Mouse (Mus musculus): ENCODE results near the gene Mef2a. TPM values are rescaled to one million over a fixed set of nuclear protein-coding genes. Genes with fewer than 3 reads are reported as not detected.

Mef2a gene
- polyA plus RNA-seq, 1 experiment: 22.2 TPM

DNA sequence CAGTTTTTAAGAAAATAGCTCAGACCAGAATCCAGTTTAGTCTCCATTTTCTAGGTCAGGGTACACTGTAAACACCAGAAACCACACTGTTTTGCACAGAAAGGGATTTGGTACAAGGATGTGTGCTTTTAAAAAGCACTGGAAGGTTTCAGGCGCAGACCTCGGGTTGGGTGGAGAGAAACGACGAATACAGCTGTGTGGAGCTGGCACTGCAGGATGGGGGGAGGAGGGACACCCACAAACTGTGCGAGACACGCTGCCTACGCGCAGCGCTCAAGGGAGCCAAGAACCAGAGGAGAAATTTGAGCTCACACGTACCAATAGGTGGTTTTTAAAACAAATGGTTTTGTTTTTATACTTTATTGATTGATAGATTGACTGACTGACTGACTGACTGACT lies 40.0 kb upstream of the Mef2a start:
- WGBS: 81% methylated on average over 10 of the region's 10 CpGs
- H3K27me3 ChIP-seq (replicated peaks; ENCODE audit: control insufficient read depth, insufficient read depth, low read length): no peaks in the 10 kb centered on the region
- no peaks in the 10 kb centered on the region for H3K4me1 ChIP-seq (ENCODE audit: control insufficient read depth, insufficient read depth, low read length)
- no peak for DNase-seq
- no peak overlapping the region for H3K4me3 ChIP-seq (ENCODE audit: insufficient read depth, low read depth, low read length)
- no peak for TF ChIP-seq CTCF (conservative IDR thresholded peaks at IDR 0.05; ENCODE audit: insufficient read depth, insufficient read length, low read depth, low read length)
- TF ChIP-seq POLR2A (IDR thresholded peaks at IDR 0.05; ENCODE audit: low read depth, low read length): no peak
- H3K27ac ChIP-seq (ENCODE audit: insufficient read depth, low read depth, low read length): no peak overlapping the region
- H3K36me3 ChIP-seq (ENCODE audit: control insufficient read depth, insufficient read depth, low read length): no peaks in the 10 kb centered on the region

DNA sequence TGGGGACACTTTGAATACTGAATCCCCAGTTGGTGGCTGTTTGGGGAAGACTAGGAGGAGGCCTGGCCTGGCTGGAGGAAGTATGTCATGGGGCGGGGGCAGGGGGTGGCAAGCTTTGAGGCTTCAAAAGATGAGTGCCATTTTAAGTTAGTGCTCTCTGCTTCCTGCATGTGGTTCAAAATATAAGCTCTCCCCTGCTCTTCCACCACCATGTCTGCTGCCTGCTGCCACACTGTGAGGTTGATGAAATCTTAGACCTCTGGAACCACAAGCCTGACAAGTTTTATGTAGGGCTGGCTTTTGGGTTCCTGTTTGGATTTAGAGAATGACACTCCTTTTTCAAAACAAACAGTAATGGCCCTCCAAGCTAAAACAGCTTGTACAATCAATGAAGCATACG lies 34.4 kb upstream of the Mef2a start:
- no peaks in the 10 kb centered on the region for H3K27me3 ChIP-seq (replicated peaks; ENCODE audit: control insufficient read depth, insufficient read depth, low read length)
- H3K4me3 ChIP-seq (ENCODE audit: insufficient read depth, low read depth, low read length): no peak overlapping the region
- H3K27ac ChIP-seq (ENCODE audit: insufficient read depth, low read depth, low read length): no peak overlapping the region
- DNase-seq: no peak
- TF ChIP-seq POLR2A (IDR thresholded peaks at IDR 0.05; ENCODE audit: low read depth, low read length) (no peak), CTCF (conservative IDR thresholded peaks at IDR 0.05; ENCODE audit: insufficient read depth, insufficient read length, low read depth, low read length) (no peak)
- 75% methylated on average over 2 of the region's 2 CpGs for WGBS
- H3K36me3 ChIP-seq (ENCODE audit: control insufficient read depth, insufficient read depth, low read length): no peaks in the 10 kb centered on the region
- H3K4me1 ChIP-seq (ENCODE audit: control insufficient read depth, insufficient read depth, low read length): no peaks in the 10 kb centered on the region

DNA sequence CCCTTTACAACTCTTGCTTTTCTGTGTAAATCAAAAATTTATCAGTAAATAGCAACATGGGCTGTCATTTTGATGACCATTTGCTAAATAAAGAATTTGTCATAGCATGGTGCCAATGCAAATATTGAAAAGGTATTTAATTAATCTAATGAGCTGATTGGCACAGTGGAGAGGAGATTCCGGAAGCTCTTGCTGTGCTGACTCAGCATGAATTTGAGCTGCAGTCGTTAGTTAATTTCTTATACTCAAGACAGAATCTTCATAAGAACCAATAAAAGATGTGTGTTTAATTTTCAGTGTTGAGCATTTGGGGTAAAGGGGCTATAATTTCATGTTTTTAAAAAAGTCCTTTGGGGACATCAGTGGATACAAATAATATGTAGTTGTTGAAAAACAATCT lies 31.5 kb upstream of the Mef2a start:
- no peak overlapping the region for H3K4me3 ChIP-seq (ENCODE audit: insufficient read depth, low read depth, low read length)
- no peaks in the 10 kb centered on the region for H3K4me1 ChIP-seq (ENCODE audit: control insufficient read depth, insufficient read depth, low read length)
- H3K27ac ChIP-seq (ENCODE audit: insufficient read depth, low read depth, low read length): no peak overlapping the region
- TF ChIP-seq CTCF (conservative IDR thresholded peaks at IDR 0.05; ENCODE audit: insufficient read depth, insufficient read length, low read depth, low read length) (no peak), POLR2A (IDR thresholded peaks at IDR 0.05; ENCODE audit: low read depth, low read length) (no peak)
- no peak for DNase-seq
- H3K27me3 ChIP-seq (replicated peaks; ENCODE audit: control insufficient read depth, insufficient read depth, low read length): no peaks in the 10 kb centered on the region
- WGBS: 86% methylated on average over 2 of the region's 2 CpGs
- no peaks in the 10 kb centered on the region for H3K36me3 ChIP-seq (ENCODE audit: control insufficient read depth, insufficient read depth, low read length)

DNA sequence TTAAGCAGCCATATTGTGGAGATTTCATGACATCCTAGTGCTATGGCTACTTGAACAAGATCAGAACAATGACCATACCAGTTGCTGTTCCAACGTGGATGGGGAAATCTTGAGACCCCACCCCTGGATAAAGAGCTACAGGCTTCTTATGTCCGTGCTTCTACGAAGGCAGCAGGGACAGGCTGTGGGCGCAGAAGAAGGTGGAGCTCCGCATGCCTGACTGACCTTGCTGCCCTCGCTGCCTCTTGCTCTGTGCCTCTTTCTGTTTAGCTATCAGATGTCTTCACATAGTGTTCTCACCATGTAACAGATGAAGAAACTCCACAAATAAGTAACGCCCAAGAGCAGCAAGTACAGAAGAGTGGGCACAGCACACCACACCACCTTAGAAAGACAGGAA lies 29.7 kb upstream of the Mef2a start:
- Histone ChIP-seq H3K36me3 (ENCODE audit: control insufficient read depth, insufficient read depth, low read length) (no peaks in the 10 kb centered on the region), H3K4me1 (ENCODE audit: control insufficient read depth, insufficient read depth, low read length) (no peaks in the 10 kb centered on the region), H3K27me3 (replicated peaks; ENCODE audit: control insufficient read depth, insufficient read depth, low read length) (no peaks in the 10 kb centered on the region), H3K4me3 (ENCODE audit: insufficient read depth, low read depth, low read length) (no peak overlapping the region), H3K27ac (ENCODE audit: insufficient read depth, low read depth, low read length) (no peak overlapping the region)
- TF ChIP-seq CTCF (conservative IDR thresholded peaks at IDR 0.05; ENCODE audit: insufficient read depth, insufficient read length, low read depth, low read length): no peak
- TF ChIP-seq POLR2A (IDR thresholded peaks at IDR 0.05; ENCODE audit: low read depth, low read length): no peak
- no peak for DNase-seq
- WGBS: 61% methylated on average over 7 of the region's 7 CpGs

DNA sequence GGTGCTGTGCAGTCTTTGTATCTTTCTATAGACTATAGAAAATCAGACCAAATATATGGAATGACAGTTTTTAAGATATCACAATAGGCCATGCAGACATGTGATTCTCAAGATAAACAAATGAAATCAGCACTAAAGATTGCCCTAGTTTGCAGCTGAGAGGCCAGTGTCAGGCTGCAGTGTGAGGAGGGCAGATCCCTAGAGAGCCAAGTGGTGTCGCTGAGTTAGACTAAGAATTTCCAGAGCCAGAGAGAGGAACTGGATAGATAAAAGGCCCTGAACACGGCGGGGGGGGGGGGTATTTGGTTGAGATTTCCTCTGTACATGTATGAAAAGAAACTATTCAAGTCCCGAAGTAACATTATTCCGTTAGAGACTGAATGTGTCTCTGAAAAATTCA lies 28.7 kb upstream of the Mef2a start:
- no peak for TF ChIP-seq CTCF (conservative IDR thresholded peaks at IDR 0.05; ENCODE audit: insufficient read depth, insufficient read length, low read depth, low read length)
- TF ChIP-seq POLR2A (IDR thresholded peaks at IDR 0.05; ENCODE audit: low read depth, low read length): no peak
- peak; percentile 41 for DNase-seq
- no peaks in the 10 kb centered on the region for H3K27me3 ChIP-seq (replicated peaks; ENCODE audit: control insufficient read depth, insufficient read depth, low read length)
- no peaks in the 10 kb centered on the region for H3K4me1 ChIP-seq (ENCODE audit: control insufficient read depth, insufficient read depth, low read length)
- no peak overlapping the region for H3K4me3 ChIP-seq (ENCODE audit: insufficient read depth, low read depth, low read length)
- no peak overlapping the region for H3K27ac ChIP-seq (ENCODE audit: insufficient read depth, low read depth, low read length)
- no peaks in the 10 kb centered on the region for H3K36me3 ChIP-seq (ENCODE audit: control insufficient read depth, insufficient read depth, low read length)
- 70% methylated on average over 5 of the region's 5 CpGs for WGBS

DNA sequence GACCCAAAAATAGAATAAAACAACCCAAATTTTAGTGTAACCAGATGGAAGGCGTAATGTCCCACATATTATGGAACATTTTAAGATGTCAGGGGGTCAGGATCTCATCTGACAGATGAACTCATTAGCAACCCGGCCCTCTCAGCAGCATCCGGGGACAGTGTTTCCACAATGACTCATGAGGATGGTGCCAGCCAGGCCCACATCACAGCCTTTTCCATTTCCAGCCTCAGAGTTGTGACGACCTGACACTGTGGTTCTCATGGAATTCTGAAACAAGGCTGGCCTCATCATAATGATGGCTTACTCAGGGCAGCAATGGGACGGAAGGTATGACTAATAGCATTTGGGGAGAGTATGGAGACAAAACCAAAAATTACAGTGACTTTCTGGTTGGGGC lies 18.1 kb upstream of the Mef2a start:
- no peak for TF ChIP-seq POLR2A (IDR thresholded peaks at IDR 0.05; ENCODE audit: low read depth, low read length)
- TF ChIP-seq CTCF (conservative IDR thresholded peaks at IDR 0.05; ENCODE audit: insufficient read depth, insufficient read length, low read depth, low read length): no peak
- no peaks in the 10 kb centered on the region for H3K4me1 ChIP-seq (ENCODE audit: control insufficient read depth, insufficient read depth, low read length)
- WGBS: 66% methylated on average over 5 of the region's 5 CpGs

DNA sequence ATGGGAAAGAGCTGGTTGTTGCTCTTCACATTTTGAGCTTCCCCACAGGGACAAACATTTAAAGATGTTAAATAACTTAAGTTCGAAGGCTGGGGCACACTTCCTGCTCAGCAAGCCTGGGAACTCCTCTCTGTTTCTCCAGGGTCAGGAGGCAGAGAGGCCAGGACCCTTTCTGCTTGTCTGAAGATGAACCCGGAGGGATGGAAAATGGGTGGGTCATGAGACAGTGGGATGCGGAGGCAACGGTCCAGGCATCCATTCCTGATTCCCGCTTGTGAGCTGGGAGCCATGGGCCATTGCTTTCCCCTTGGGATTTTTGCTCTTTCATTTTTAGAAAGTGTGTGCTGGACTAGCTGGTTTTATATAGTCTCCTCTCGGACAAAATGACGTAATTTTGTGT lies 17.4 kb upstream of the Mef2a start:
- peak; percentile 50 for DNase-seq
- Histone ChIP-seq H3K27ac (ENCODE audit: insufficient read depth, low read depth, low read length) (no peak overlapping the region), H3K4me3 (ENCODE audit: insufficient read depth, low read depth, low read length) (no peak overlapping the region), H3K4me1 (ENCODE audit: control insufficient read depth, insufficient read depth, low read length) (no peaks in the 10 kb centered on the region), H3K27me3 (replicated peaks; ENCODE audit: control insufficient read depth, insufficient read depth, low read length) (no peaks in the 10 kb centered on the region), H3K36me3 (ENCODE audit: control insufficient read depth, insufficient read depth, low read length) (no peaks in the 10 kb centered on the region)
- TF ChIP-seq POLR2A (IDR thresholded peaks at IDR 0.05; ENCODE audit: low read depth, low read length) (no peak), CTCF (conservative IDR thresholded peaks at IDR 0.05; ENCODE audit: insufficient read depth, insufficient read length, low read depth, low read length) (no peak)
- 56% methylated on average over 7 of the region's 7 CpGs for WGBS

More for the DNA sequence above, 18.1 kb upstream of the Mef2a start:
- Histone ChIP-seq H3K27ac (ENCODE audit: insufficient read depth, low read depth, low read length) (no peak overlapping the region), H3K36me3 (ENCODE audit: control insufficient read depth, insufficient read depth, low read length) (no peaks in the 10 kb centered on the region), H3K4me3 (ENCODE audit: insufficient read depth, low read depth, low read length) (no peak overlapping the region), H3K27me3 (replicated peaks; ENCODE audit: control insufficient read depth, insufficient read depth, low read length) (no peaks in the 10 kb centered on the region)
- DNase-seq: peak; percentile 4
